Mouse (Mus musculus): ENCODE measurements around the gene Hsd3b6. TPM values are rescaled to one million over a fixed set of nuclear protein-coding genes. Genes with fewer than 3 reads are reported as not detected.

The Hsd3b6 gene
- 3.0 and 7.1 TPM in 2 replicates for polyA plus RNA-seq (2015; fragmentation: Nextera tagmentation; extraction: Ambion mirVana)

DNA sequence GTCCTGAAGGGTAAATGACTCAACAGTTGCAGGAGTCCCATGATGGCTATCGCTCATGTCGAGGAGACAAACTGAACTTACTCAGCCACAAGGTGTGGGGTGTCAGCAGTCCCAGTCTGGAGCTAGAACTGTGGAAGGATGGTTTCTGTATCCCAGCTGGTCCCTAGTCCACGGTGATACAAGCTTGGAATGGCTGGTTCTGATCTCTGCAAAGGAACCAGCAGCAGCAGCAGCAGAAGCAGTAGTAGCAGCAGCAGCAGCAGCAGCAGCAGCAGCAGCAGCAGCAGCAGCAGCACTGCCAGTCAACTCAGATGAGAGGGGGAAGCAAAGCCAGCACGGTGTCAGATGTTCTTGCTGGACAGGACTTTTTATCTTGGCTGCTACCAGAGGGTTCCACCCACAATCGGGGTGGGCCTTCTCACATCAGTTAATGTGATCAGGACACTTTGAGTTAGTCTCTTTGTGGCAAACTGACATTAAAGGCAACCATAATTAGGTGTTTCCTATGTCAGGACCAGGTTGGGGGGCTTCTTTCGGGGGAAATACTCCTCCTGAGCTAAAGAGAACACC, at the start of gene Hsd3b6:
Hsd3b6 (minus strand) TSS at position 343 of the 570 bp plus-strand sequence.
- Histone ChIP-seq H3K4me1 (replicated peaks) (no peaks in the 10 kb centered on the region), H3K9ac (no peak within 1 kb of the TSS), H3K27ac (no peak within 1 kb of the TSS), H3K27me3 (no peaks in the 10 kb centered on the region), H3K4me2 (no peak within 1 kb of the TSS), H3K36me3 (no peaks in the 10 kb centered on the region), H3K9me3 (replicated peaks) (no peaks in the 10 kb centered on the region), H3K4me3 (no peak within 1 kb of the TSS)
- ATAC-seq (replicated peaks; ENCODE audit: insufficient number of reproducible peaks, insufficient read depth, low FRiP score, low read depth): no peak
- WGBS: 59% methylated on average over 6 of the region's 6 CpGs

DNA sequence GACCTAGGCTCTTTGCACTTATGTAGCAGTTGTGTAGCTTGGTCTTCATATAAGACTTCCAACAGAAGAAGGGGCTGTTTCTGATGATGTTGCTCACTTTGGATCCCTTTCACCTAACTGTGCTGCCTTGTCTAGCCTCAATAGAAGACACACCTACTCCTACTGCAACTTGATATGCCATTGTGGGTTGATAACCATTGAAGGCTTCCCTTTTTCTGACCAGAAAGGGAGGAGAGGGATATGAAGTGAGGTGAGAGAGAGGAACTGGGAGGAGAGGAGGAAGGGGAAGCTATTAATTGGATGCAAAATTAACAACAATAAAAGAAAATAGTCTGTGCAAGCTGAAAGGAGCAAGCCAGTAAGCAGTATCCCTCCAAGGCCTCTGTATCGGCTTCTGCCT, 48.6 kb upstream of the Hsd3b6 start:
- Histone ChIP-seq H3K4me2 (no peak overlapping the region), H3K27me3 (no peaks in the 10 kb centered on the region), H3K9me3 (replicated peaks) (no peaks in the 10 kb centered on the region), H3K4me3 (no peak overlapping the region), H3K4me1 (replicated peaks) (no peaks in the 10 kb centered on the region), H3K27ac (no peak overlapping the region), H3K36me3 (no peaks in the 10 kb centered on the region), H3K9ac (no peak overlapping the region)
- 91% methylated on average over 1 of the region's 1 CpGs for WGBS
- ATAC-seq (replicated peaks; ENCODE audit: insufficient number of reproducible peaks, insufficient read depth, low FRiP score, low read depth): no peak

DNA sequence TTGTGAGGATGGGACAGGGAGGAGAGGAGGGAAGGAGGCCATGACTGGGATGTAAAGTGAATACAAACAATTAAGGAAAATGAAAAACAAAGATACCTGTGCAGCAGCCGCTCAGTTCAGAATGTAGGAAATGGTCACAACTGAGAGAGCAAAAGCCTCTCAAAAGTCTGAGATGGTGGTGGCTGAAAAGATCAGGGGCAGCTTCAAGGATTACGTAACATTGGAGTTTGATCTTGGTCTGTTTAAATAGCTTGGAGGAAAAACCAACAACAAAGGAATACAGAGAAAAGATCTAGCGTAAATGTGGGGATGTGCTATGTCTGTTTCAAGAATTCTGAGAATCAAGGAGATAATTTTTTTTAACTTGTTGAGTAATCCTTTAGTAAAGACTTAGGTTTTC, 45.3 kb upstream of the Hsd3b6 start, which contains the start of gene Hsd3b1:
Hsd3b1 (minus strand) TSS at position 219 of the 400 bp plus-strand sequence.
- no peak within 1 kb of the TSS for H3K27ac ChIP-seq
- no peaks in the 10 kb centered on the region for H3K36me3 ChIP-seq

GRCm38 (mm10) chr3:98858051-98858450, 43.8 kb upstream of the Hsd3b6 start:
- Histone ChIP-seq H3K36me3 (no peaks in the 10 kb centered on the region), H3K4me1 (replicated peaks) (peaks cover 6% of the 10 kb centered on the region), H3K27me3 (no peaks in the 10 kb centered on the region), H3K9me3 (replicated peaks) (no peaks in the 10 kb centered on the region), H3K4me3 (no peak overlapping the region), H3K9ac (no peak overlapping the region), H3K4me2 (no peak overlapping the region), H3K27ac (no peak overlapping the region)
- WGBS: 28% methylated on average over 2 of the region's 2 CpGs
- no peak for ATAC-seq (replicated peaks; ENCODE audit: insufficient number of reproducible peaks, insufficient read depth, low FRiP score, low read depth)

More for the DNA sequence above, 45.3 kb upstream of the Hsd3b6 start, which contains the start of gene Hsd3b1:
- no peaks in the 10 kb centered on the region for H3K27me3 ChIP-seq
- no peak within 1 kb of the TSS for H3K9ac ChIP-seq
- no peaks in the 10 kb centered on the region for H3K9me3 ChIP-seq (replicated peaks)
- no peak for ATAC-seq (replicated peaks; ENCODE audit: insufficient number of reproducible peaks, insufficient read depth, low FRiP score, low read depth)
- 86% methylated on average over 3 of the region's 3 CpGs for WGBS
- H3K4me1 ChIP-seq (replicated peaks): peaks cover 6% of the 10 kb centered on the region
- no peak within 1 kb of the TSS for H3K4me2 ChIP-seq
- no peak within 1 kb of the TSS for H3K4me3 ChIP-seq

DNA sequence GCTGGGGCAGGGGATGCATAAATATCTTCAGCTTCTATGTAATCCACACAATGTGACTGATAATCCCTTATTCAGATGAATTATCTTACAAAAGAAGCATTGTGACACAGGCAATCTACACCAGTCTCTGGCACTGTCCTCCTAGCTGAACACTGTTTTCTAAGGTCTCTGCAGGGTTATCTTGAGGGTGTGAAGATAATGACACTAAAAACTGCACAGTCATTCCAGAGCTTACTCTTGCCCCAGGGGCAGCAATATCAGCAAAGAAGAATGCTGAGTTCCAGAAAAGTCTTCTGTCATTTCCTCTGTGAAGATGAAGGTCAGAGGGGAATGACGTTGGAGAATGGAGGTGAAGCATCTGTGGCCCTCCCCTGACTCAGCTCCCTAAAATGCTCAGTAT, 42.6 kb upstream of the Hsd3b6 start:
- H3K36me3 ChIP-seq: no peaks in the 10 kb centered on the region
- 8% methylated on average over 1 of the region's 1 CpGs for whole genome bisulfite sequencing
- no peak overlapping the region for H3K4me2 ChIP-seq
- no peak overlapping the region for H3K4me3 ChIP-seq
- H3K4me1 ChIP-seq (replicated peaks): peaks cover 6% of the 10 kb centered on the region
- no peaks in the 10 kb centered on the region for H3K9me3 ChIP-seq (replicated peaks)
- no peaks in the 10 kb centered on the region for H3K27me3 ChIP-seq
- H3K9ac ChIP-seq: no peak overlapping the region
- H3K27ac ChIP-seq: no peak overlapping the region
- ATAC-seq (replicated peaks; ENCODE audit: insufficient number of reproducible peaks, insufficient read depth, low FRiP score, low read depth): no peak

- Histone ChIP-seq H3K4me1 (replicated peaks) (peaks cover 6% of the 10 kb centered on the region), H3K4me3 (no peak overlapping the region), H3K36me3 (no peaks in the 10 kb centered on the region), H3K9ac (no peak overlapping the region), H3K27me3 (no peaks in the 10 kb centered on the region), H3K4me2 (no peak overlapping the region), H3K27ac (no peak overlapping the region), H3K9me3 (replicated peaks) (no peaks in the 10 kb centered on the region)
- 41% methylated on average over 3 of the region's 3 CpGs for WGBS
- no peak for ATAC-seq (replicated peaks; ENCODE audit: insufficient number of reproducible peaks, insufficient read depth, low FRiP score, low read depth)
Observed at GRCm38 (mm10) chr3:98855160-98855559, 40.9 kb upstream of the Hsd3b6 start.

DNA sequence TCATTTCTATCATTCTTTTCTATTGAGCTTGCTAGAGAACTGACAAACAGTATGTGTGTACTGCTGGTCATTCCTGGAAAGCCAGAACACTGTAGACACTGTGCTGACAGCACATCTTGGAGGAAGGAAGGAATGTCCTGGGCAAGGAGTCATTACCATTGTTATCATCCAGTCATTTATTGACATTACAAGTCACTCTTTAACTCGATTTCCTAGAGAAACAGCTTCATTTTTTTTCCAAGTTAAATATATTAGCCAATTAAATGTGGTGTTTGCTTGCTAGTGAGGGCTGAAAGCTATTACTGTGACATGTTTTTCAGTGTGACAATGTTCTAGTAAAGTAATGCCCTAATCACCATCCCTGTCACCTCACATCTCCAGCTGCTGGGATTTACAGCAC, 39.4 kb upstream of the Hsd3b6 start:
- WGBS: 16% methylated on average over 1 of the region's 1 CpGs
- Histone ChIP-seq H3K4me2 (no peak overlapping the region), H3K9ac (no peak overlapping the region), H3K4me1 (replicated peaks) (peaks cover 6% of the 10 kb centered on the region), H3K4me3 (no peak overlapping the region), H3K27ac (no peak overlapping the region), H3K36me3 (no peaks in the 10 kb centered on the region), H3K27me3 (no peaks in the 10 kb centered on the region), H3K9me3 (replicated peaks) (no peaks in the 10 kb centered on the region)
- ATAC-seq (replicated peaks; ENCODE audit: insufficient number of reproducible peaks, insufficient read depth, low FRiP score, low read depth): no peak

GRCm38 (mm10) chr3:98853051-98853450, 38.8 kb upstream of the Hsd3b6 start:
- Histone ChIP-seq H3K36me3 (no peaks in the 10 kb centered on the region), H3K4me1 (replicated peaks) (peaks cover 6% of the 10 kb centered on the region), H3K27me3 (no peaks in the 10 kb centered on the region), H3K4me3 (no peak overlapping the region), H3K9ac (no peak overlapping the region), H3K4me2 (no peak overlapping the region), H3K9me3 (replicated peaks) (no peaks in the 10 kb centered on the region), H3K27ac (no peak overlapping the region)
- 84% methylated on average over 3 of the region's 3 CpGs for WGBS
- ATAC-seq (replicated peaks; ENCODE audit: insufficient number of reproducible peaks, insufficient read depth, low FRiP score, low read depth): no peak

- Histone ChIP-seq H3K4me1 (replicated peaks) (peaks cover 6% of the 10 kb centered on the region), H3K9ac (no peak overlapping the region), H3K36me3 (no peaks in the 10 kb centered on the region), H3K4me2 (no peak overlapping the region), H3K27me3 (no peaks in the 10 kb centered on the region), H3K4me3 (no peak overlapping the region), H3K27ac (no peak overlapping the region), H3K9me3 (replicated peaks) (no peaks in the 10 kb centered on the region)
- no peak for ATAC-seq (replicated peaks; ENCODE audit: insufficient number of reproducible peaks, insufficient read depth, low FRiP score, low read depth)
- 81% methylated on average over 6 of the region's 6 CpGs for WGBS
Observed at GRCm38 (mm10) chr3:98852631-98853030, 38.4 kb upstream of the Hsd3b6 start.

DNA sequence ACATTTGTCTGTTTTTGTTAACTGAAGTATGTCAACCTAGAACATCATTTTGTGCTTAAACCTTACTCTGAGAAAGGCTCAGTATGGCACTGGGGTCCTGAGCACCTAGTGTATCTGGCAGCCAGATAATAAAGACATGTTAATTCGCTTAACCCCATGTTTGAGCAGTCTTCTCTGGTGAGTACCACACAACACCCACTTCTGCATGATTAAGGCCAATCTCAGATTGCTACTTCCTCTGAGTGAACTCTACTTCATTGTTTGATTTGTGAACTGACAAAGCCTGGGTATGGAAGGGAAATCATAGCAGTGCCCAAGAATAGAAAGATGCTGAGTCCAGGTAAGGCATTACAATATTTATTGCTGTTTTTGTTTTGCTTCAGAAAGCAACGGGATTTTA, 37.6 kb upstream of the Hsd3b6 start:
- Histone ChIP-seq H3K9ac (no peak overlapping the region), H3K36me3 (no peaks in the 10 kb centered on the region), H3K4me3 (no peak overlapping the region), H3K27me3 (no peaks in the 10 kb centered on the region), H3K4me2 (no peak overlapping the region), H3K4me1 (replicated peaks) (peaks cover 3% of the 10 kb centered on the region; the same call in 1 of the 2 replicates), H3K27ac (no peak overlapping the region), H3K9me3 (replicated peaks) (no peaks in the 10 kb centered on the region)
- ATAC-seq (replicated peaks; ENCODE audit: insufficient number of reproducible peaks, insufficient read depth, low FRiP score, low read depth): no peak
- WGBS: 73% methylated on average over 2 of the region's 2 CpGs

DNA sequence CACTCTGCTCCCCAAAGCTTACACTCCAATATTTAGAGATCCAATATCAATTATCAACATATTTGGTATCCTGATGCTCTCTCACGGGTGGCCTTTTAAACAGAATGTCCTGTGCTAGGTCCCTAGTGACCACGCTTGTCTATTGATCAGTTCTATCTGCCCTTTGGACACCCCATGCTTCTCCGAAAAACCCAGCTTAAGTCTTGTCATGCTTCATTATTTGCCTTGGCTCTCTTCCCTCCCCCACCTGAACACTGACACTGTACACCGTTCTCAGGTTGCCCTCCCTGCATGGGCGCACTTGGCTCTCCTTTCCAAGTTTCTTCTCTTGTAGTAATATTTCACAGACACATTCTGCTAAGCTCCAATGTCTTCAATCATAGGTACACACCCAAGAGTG, 36.0 kb upstream of the Hsd3b6 start:
- Histone ChIP-seq H3K27ac (no peak overlapping the region), H3K4me2 (no peak overlapping the region), H3K27me3 (no peaks in the 10 kb centered on the region), H3K9ac (no peak overlapping the region), H3K4me3 (no peak overlapping the region), H3K9me3 (replicated peaks) (no peaks in the 10 kb centered on the region), H3K4me1 (replicated peaks) (no peaks in the 10 kb centered on the region), H3K36me3 (no peaks in the 10 kb centered on the region)
- WGBS: 87% methylated on average over 5 of the region's 5 CpGs
- ATAC-seq (replicated peaks; ENCODE audit: insufficient number of reproducible peaks, insufficient read depth, low FRiP score, low read depth): no peak

GRCm38 (mm10) chr3:98848898-98849297, 34.7 kb upstream of the Hsd3b6 start:
- no peak overlapping the region for H3K4me2 ChIP-seq
- H3K27me3 ChIP-seq: no peaks in the 10 kb centered on the region
- WGBS: 79% methylated on average over 1 of the region's 1 CpGs
- H3K36me3 ChIP-seq: no peaks in the 10 kb centered on the region
- H3K27ac ChIP-seq: no peak overlapping the region
- H3K4me1 ChIP-seq (replicated peaks): no peaks in the 10 kb centered on the region
- ATAC-seq (replicated peaks; ENCODE audit: insufficient number of reproducible peaks, insufficient read depth, low FRiP score, low read depth): no peak
- H3K9ac ChIP-seq: no peak overlapping the region
- no peak overlapping the region for H3K4me3 ChIP-seq
- no peaks in the 10 kb centered on the region for H3K9me3 ChIP-seq (replicated peaks)
